Mouse (Mus musculus) thymus, adult 2 months (tissue): ENCODE data around the gene Txnrd3. TPM values are rescaled to one million over a fixed set of nuclear protein-coding genes. Genes with fewer than 3 reads are reported as not detected.

Experiments
- DNase-seq: peaks from one replicate; pipeline ENCODE4 v3.0.0; 2021
- H3K27ac ChIP-seq: fragments of 200-500 bp; 2 replicates; pipeline ENCODE4 v1.5.1; 2012; ENCODE audit warnings: low read length, control low read depth; ENCODE audit not compliant: control insufficient read depth, insufficient read depth
- H3K27me3 ChIP-seq: fragments of 200-500 bp; 2 replicates; pipeline ENCODE4 v1.6.1; 2012; ENCODE audit warnings: mild to moderate bottlenecking, low read length, moderate library complexity, mixed read lengths; ENCODE audit not compliant: control insufficient read depth, insufficient read depth
- H3K36me3 ChIP-seq: fragments of 200-500 bp; 2 replicates; pipeline ENCODE4 v1.6.1; 2012; ENCODE audit warnings: mild to moderate bottlenecking, low read length, moderate library complexity; ENCODE audit not compliant: control insufficient read depth, insufficient read depth
- H3K4me1 ChIP-seq: fragments of 200-500 bp; replicated peaks from 2 replicates; pipeline ENCODE4 v1.6.1; 2012; ENCODE audit warnings: low read length; ENCODE audit not compliant: control insufficient read depth, insufficient read depth
- H3K4me3 ChIP-seq: fragments of 200-500 bp; 2 replicates; pipeline ENCODE4 v1.5.1; 2012; ENCODE audit warnings: mild to moderate bottlenecking, low read length, control low read depth, moderate library complexity; ENCODE audit not compliant: control insufficient read depth, insufficient read depth
- CTCF ChIP-seq: fragments of 200-500 bp; IDR thresholded peaks from 2 replicates; pipeline ENCODE4 v1.5.1; 2012; ENCODE audit warnings: mild to moderate bottlenecking, control low read depth, low read length, moderate library complexity, borderline replicate concordance; ENCODE audit not compliant: control insufficient read depth, poor library complexity, insufficient read depth; ENCODE audit errors: extremely low read depth
- POLR2A ChIP-seq: fragments of 200-500 bp; IDR thresholded peaks from 2 replicates; pipeline ENCODE4 v1.6.1; 2012; ENCODE audit warnings: mild to moderate bottlenecking, low read length, control low read depth, moderate library complexity; ENCODE audit not compliant: control insufficient read depth, poor library complexity, insufficient read depth; ENCODE audit errors: extremely low read depth
- polyA plus RNA-seq: library from polyadenylated mRNA; depleted of rRNA; stranded (reverse); fragments of >200 nt; gene quantifications from 2 replicates; pipeline ENCODE4 v1.2.3, GENCODE M21; 2012; rRNA removed

Gene Txnrd3
- polyA plus RNA-seq, 1 experiment = 10.2 TPM

DNA sequence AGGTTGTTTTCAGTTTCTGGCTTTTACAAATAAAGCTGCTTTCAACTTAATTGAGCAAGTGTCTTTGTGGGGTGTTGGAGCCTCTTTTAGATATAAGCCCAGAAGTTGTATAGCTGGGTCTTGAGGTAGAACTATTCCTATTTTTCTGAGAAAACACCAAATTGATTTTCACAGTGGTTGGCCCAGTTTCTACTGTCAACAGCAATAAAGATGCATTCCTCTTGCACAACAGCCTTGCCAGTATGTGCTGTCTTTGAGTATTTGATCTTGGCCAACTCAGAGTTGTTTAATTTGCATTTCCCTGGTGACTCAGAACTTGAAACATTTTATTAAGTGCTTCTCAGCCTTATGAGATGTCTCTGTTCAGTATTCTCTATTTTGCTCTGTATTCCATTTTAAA, 74.3 kb downstream of the Txnrd3 start:
- no peaks in the 10 kb centered on the region for H3K4me1 ChIP-seq
- no peak overlapping the region for H3K27ac ChIP-seq
- H3K36me3 ChIP-seq = no peaks in the 10 kb centered on the region
- no peaks in the 10 kb centered on the region for H3K27me3 ChIP-seq
- no peak for DNase-seq
- TF ChIP-seq CTCF = no peak
- TF ChIP-seq POLR2A = no peak
- no peak overlapping the region for H3K4me3 ChIP-seq

Other genes with a start within 250 kb of the Txnrd3 start
- 43.7 and 47.9 TPM in 2 replicates for gene Chchd6, start 48.3 kb upstream of the Txnrd3 start, polyA plus RNA-seq
- not detected in 2 replicates for gene Vmn1r40, start 63.6 kb downstream of the Txnrd3 start, polyA plus RNA-seq
- not detected in 2 replicates for gene Vmn1r41, start 96.8 kb downstream of the Txnrd3 start, polyA plus RNA-seq
- not detected in 2 replicates for gene Vmn1r42, start 232.4 kb downstream of the Txnrd3 start, polyA plus RNA-seq
- gene Vmn1r43, start 232.4 kb downstream of the Txnrd3 start, polyA plus RNA-seq = not detected in 2 replicates
- not detected in 2 replicates for gene Vmn1r44, start 239.7 kb downstream of the Txnrd3 start, polyA plus RNA-seq